Mouse (Mus musculus): ENCODE measurements at regions not wholly inside any gene's neighbourhood (a gene's known extent, or its start where the extent isn't known, plus 50 kb on each side); places are given as distances from the start of the nearest gene placed in this dataset.
A peak's percentile ranks its signal among the peaks of the same experiment; 100 is the strongest.

GRCm38 (mm10) chr2:9749829-9750788 lies 130.9 kb upstream of the 4930412O13Rik start:
- ATAC-seq (replicated peaks; ENCODE audit: insufficient number of reproducible peaks, low FRiP score, low TSS enrichment, poor library complexity, severe bottlenecking) = peak; percentile 57

GRCm38 (mm10) chr2:9753691-9754090 lies 127.4 kb upstream of the 4930412O13Rik start:
- ATAC-seq (replicated peaks; ENCODE audit: insufficient number of reproducible peaks, low FRiP score, low TSS enrichment, poor library complexity, severe bottlenecking) = no peak

- no peak for ATAC-seq (replicated peaks; ENCODE audit: insufficient number of reproducible peaks, low FRiP score, low TSS enrichment, poor library complexity, severe bottlenecking)
Measured at GRCm38 (mm10) chr2:9754153-9754552, 126.9 kb upstream of the 4930412O13Rik start.

GRCm38 (mm10) chr2:9757770-9758420 lies 123.2 kb upstream of the 4930412O13Rik start:
- ATAC-seq (replicated peaks; ENCODE audit: insufficient number of reproducible peaks, low FRiP score, low TSS enrichment, poor library complexity, severe bottlenecking) = no peak

GRCm38 (mm10) chr2:9758983-9759382 lies 122.1 kb upstream of the 4930412O13Rik start:
- no peak for ATAC-seq (replicated peaks; ENCODE audit: insufficient number of reproducible peaks, low FRiP score, low TSS enrichment, poor library complexity, severe bottlenecking)

GRCm38 (mm10) chr2:9759389-9760104 lies 121.5 kb upstream of the 4930412O13Rik start:
- no peak for ATAC-seq (replicated peaks; ENCODE audit: insufficient number of reproducible peaks, low FRiP score, low TSS enrichment, poor library complexity, severe bottlenecking)

GRCm38 (mm10) chr2:9780159-9780558 lies 100.9 kb upstream of the 4930412O13Rik start:
- ATAC-seq (replicated peaks; ENCODE audit: insufficient number of reproducible peaks, low FRiP score, low TSS enrichment, poor library complexity, severe bottlenecking) = no peak

- ATAC-seq (replicated peaks; ENCODE audit: insufficient number of reproducible peaks, low FRiP score, low TSS enrichment, poor library complexity, severe bottlenecking) = no peak
Measured at GRCm38 (mm10) chr2:9782698-9783097, 98.4 kb upstream of the 4930412O13Rik start.

- ATAC-seq (replicated peaks; ENCODE audit: insufficient number of reproducible peaks, low FRiP score, low TSS enrichment, poor library complexity, severe bottlenecking) = no peak
Measured at GRCm38 (mm10) chr2:9791970-9792369, 89.1 kb upstream of the 4930412O13Rik start.

- no peak for ATAC-seq (replicated peaks; ENCODE audit: insufficient number of reproducible peaks, low FRiP score, low TSS enrichment, poor library complexity, severe bottlenecking)
Measured at GRCm38 (mm10) chr2:9792381-9792780, 88.7 kb upstream of the 4930412O13Rik start.

GRCm38 (mm10) chr2:9795401-9795800 lies 85.7 kb upstream of the 4930412O13Rik start:
- ATAC-seq (replicated peaks; ENCODE audit: insufficient number of reproducible peaks, low FRiP score, low TSS enrichment, poor library complexity, severe bottlenecking) = no peak

GRCm38 (mm10) chr2:9801484-9801883 lies 79.6 kb upstream of the 4930412O13Rik start:
- ATAC-seq (replicated peaks; ENCODE audit: insufficient number of reproducible peaks, low FRiP score, low TSS enrichment, poor library complexity, severe bottlenecking) = peak; percentile 73

GRCm38 (mm10) chr2:9804306-9804705 lies 76.7 kb upstream of the 4930412O13Rik start:
- no peak for ATAC-seq (replicated peaks; ENCODE audit: insufficient number of reproducible peaks, low FRiP score, low TSS enrichment, poor library complexity, severe bottlenecking)

GRCm38 (mm10) chr2:9805590-9805989 lies 75.5 kb upstream of the 4930412O13Rik start:
- no peak for ATAC-seq (replicated peaks; ENCODE audit: insufficient number of reproducible peaks, low FRiP score, low TSS enrichment, poor library complexity, severe bottlenecking)

All from monocyte, adult 5-6 weeks (primary cell).